Mouse (Mus musculus) erythroblast, embryonic 14.5 days (primary cell): ENCODE measurements around the gene Rft1.

Experiments
- GATA1 ChIP-seq: IDR thresholded peaks from 2 replicates; pipeline ENCODE4 v1.6.1; 2012; ENCODE audit warnings: low read length, inconsistent platforms, mixed read lengths
- TAL1 ChIP-seq: IDR thresholded peaks from 3 replicates; pipeline ENCODE4 v1.6.1; 2012; ENCODE audit warnings: low read length, inconsistent platforms, mixed read lengths

DNA sequence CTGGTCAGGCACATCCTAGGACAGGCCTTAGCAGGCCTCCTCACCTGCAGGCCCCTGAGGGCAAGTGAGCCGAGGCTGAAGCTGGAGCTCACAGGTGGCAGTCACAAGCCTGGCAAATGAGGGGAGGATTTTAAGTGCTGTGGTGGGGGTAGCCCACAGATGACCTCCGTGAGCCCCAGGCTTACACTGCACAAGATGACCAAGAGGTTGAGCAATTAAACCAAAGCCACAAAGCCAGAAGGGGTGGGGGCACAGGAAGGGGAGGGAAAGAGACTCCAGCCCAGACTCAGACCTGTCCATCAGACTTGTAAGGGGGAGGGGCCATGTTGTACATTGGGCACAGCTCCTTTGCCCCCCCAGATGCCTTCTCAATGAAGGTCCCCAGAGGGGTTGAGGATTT lies 37.4 kb upstream of the Rft1 start:
- TF ChIP-seq GATA1 (no peak), TAL1 (no peak)
